Mouse (Mus musculus) gastrocnemius, adult 8-10 months (tissue): ENCODE results near the gene Bola2. TPM values are rescaled to one million over a fixed set of nuclear protein-coding genes. Genes with fewer than 3 reads are reported as not detected.
"Not testable (repeated sequence)": the region's sequence is repeated elsewhere in the genome, so short reads cannot be mapped to it uniquely, and the experiment has no call there.

Experiments
- DNase-seq, 2 experiments: peaks; one replicate each; pipeline ENCODE4 v3.0.0; 2022; ENCODE audit warnings: low spot score in 2 of 2
- total RNA-seq, 4 experiments: library from RNA; stranded (reverse); gene quantifications; 2 replicates each; pipeline ENCODE4 v1.2.4; 2022

Gene Bola2
- total RNA-seq, 4 experiments from 2014 or later = 31.9 to 44.1 (median 39.4) TPM

- DNase-seq = not testable (repeated sequence)
Measured at GRCm38 (mm10) chr7:126688156-126688555, 7.0 kb upstream of the Bola2 start.

- no peak for DNase-seq
Measured at GRCm38 (mm10) chr7:126689021-126689420, 6.2 kb upstream of the Bola2 start.

- no peak for DNase-seq
Measured at GRCm38 (mm10) chr7:126690737-126691136, 4.5 kb upstream of the Bola2 start.

- DNase-seq = no peak
Measured at GRCm38 (mm10) chr7:126691676-126692075, 3.5 kb upstream of the Bola2 start.

- DNase-seq = no peak
Measured at GRCm38 (mm10) chr7:126692426-126692825, 2.8 kb upstream of the Bola2 start.

GRCm38 (mm10) chr7:126693256-126693655, 1.9 kb upstream of the Bola2 start:
- DNase-seq = peak; percentile 73 to 74

- DNase-seq = no peak
Measured at GRCm38 (mm10) chr7:126693781-126694180, 1.4 kb upstream of the Bola2 start.

GRCm38 (mm10) chr7:126694441-126695051, 655 bp upstream of the Bola2 start:
- DNase-seq = no peak

GRCm38 (mm10) chr7:126695631-126696207, 518 bp downstream of the Bola2 start, which contains the start of gene Slx1b:
Gene Slx1b, minus strand, starts transcription at chr7:126695784.
- DNase-seq = peak; percentile 87 to 93

- no peak for DNase-seq
Measured at GRCm38 (mm10) chr7:126696303-126696702, 1.1 kb downstream of the Bola2 start.

- no peak for DNase-seq
Measured at GRCm38 (mm10) chr7:126696886-126697285, 1.7 kb downstream of the Bola2 start.

- no peak for DNase-seq
Measured at GRCm38 (mm10) chr7:126697838-126698237, 2.6 kb downstream of the Bola2 start.

- no peak for DNase-seq
Measured at GRCm38 (mm10) chr7:126700063-126701015, 5.1 kb downstream of the Bola2 start.

- peak; percentile 77 to 79 for DNase-seq
Measured at GRCm38 (mm10) chr7:126701070-126701469, 5.9 kb downstream of the Bola2 start.

GRCm38 (mm10) chr7:126701559-126702357, 6.6 kb downstream of the Bola2 start:
- DNase-seq = no peak

- no peak for DNase-seq
Measured at GRCm38 (mm10) chr7:126702358-126702757, 7.2 kb downstream of the Bola2 start.

GRCm38 (mm10) chr7:126702861-126703756, 7.9 kb downstream of the Bola2 start:
- DNase-seq = no peak

- DNase-seq = no peak
Measured at GRCm38 (mm10) chr7:126703757-126704077, 8.5 kb downstream of the Bola2 start.

- DNase-seq = peak in 1 of 2 experiments; percentile 48
Measured at GRCm38 (mm10) chr7:126704121-126704980, 9.2 kb downstream of the Bola2 start.
